Mouse (Mus musculus) hindbrain, embryonic 14.5 days (tissue): ENCODE measurements around the gene Rps19bp1. TPM values are rescaled to one million over a fixed set of nuclear protein-coding genes. Genes with fewer than 3 reads are reported as not detected.

Source experiments
- ATAC-seq: fragments of 200-750 bp; cut with Nextera tagmentation; 2 replicates; pipeline ENCODE4 v1.8.0; 2017; ENCODE audit warnings: moderate number of reproducible peaks, mild to moderate bottlenecking, moderate TSS enrichment, moderate library complexity; ENCODE audit not compliant: low FRiP score
- DNase-seq: peaks from one replicate; pipeline ENCODE4 v3.0.0-alpha.2; 2015; ENCODE audit warnings: low spot score
- H3K27ac ChIP-seq: fragments of 300-500 bp; sonication (generic); 2 replicates; pipeline ENCODE4 v1.5.1; 2014; ENCODE audit warnings: mild to moderate bottlenecking, moderate library complexity
- H3K27me3 ChIP-seq: fragments of 300-500 bp; sonication (generic); 2 replicates; pipeline ENCODE4 v1.6.1; 2014; ENCODE audit warnings: mild to moderate bottlenecking, low read length, mixed read lengths; ENCODE audit not compliant: control insufficient read depth, insufficient read depth
- H3K36me3 ChIP-seq: fragments of 300-500 bp; sonication (generic); replicated peaks from 2 replicates; pipeline ENCODE4 v1.6.1; 2014; ENCODE audit not compliant: control insufficient read depth, insufficient read depth
- H3K4me1 ChIP-seq: fragments of 300-500 bp; sonication (generic); replicated peaks from 2 replicates; pipeline ENCODE4 v1.6.1; 2014; ENCODE audit warnings: antibody characterized with exemption, low read length, mixed read lengths; ENCODE audit not compliant: control insufficient read depth, insufficient read depth
- H3K4me2 ChIP-seq: fragments of 300-500 bp; sonication (generic); replicated peaks from 2 replicates; pipeline ENCODE4 v1.6.1; 2014; ENCODE audit warnings: mild to moderate bottlenecking, moderate library complexity
- H3K4me3 ChIP-seq: fragments of 300-500 bp; sonication (generic); replicated peaks from 2 replicates; pipeline ENCODE4 v1.5.1; 2014; ENCODE audit warnings: mild to moderate bottlenecking, low read length
- H3K9ac ChIP-seq: fragments of 300-500 bp; sonication (generic); 2 replicates; pipeline ENCODE4 v1.6.1; 2014
- H3K9me3 ChIP-seq: fragments of 300-500 bp; sonication (generic); 2 replicates; pipeline ENCODE4 v1.6.1; 2016; ENCODE audit warnings: low read length; ENCODE audit not compliant: control insufficient read depth
- WGBS: fragments of 180-500 bp; shearing (Covaris S2); extraction: QIAGEN DNeasy Blood & Tissue Kit; methylation state at CpG from one replicate; pipeline ENCODE4 v1.1.7; 2014; 5-methylcytosine and 5-hydroxymethylcytosine counted together
- polyA plus RNA-seq: library from polyadenylated mRNA; unstranded; fragments of >200 nt; fragmentation: Nextera tagmentation; extraction: Ambion mirVana; gene quantifications from 2 replicates; pipeline ENCODE4 v1.2.1, GENCODE M21; 2014

Gene Rps19bp1
- polyA plus RNA-seq, 1 experiment from 2014 or later = 83.7 TPM

DNA sequence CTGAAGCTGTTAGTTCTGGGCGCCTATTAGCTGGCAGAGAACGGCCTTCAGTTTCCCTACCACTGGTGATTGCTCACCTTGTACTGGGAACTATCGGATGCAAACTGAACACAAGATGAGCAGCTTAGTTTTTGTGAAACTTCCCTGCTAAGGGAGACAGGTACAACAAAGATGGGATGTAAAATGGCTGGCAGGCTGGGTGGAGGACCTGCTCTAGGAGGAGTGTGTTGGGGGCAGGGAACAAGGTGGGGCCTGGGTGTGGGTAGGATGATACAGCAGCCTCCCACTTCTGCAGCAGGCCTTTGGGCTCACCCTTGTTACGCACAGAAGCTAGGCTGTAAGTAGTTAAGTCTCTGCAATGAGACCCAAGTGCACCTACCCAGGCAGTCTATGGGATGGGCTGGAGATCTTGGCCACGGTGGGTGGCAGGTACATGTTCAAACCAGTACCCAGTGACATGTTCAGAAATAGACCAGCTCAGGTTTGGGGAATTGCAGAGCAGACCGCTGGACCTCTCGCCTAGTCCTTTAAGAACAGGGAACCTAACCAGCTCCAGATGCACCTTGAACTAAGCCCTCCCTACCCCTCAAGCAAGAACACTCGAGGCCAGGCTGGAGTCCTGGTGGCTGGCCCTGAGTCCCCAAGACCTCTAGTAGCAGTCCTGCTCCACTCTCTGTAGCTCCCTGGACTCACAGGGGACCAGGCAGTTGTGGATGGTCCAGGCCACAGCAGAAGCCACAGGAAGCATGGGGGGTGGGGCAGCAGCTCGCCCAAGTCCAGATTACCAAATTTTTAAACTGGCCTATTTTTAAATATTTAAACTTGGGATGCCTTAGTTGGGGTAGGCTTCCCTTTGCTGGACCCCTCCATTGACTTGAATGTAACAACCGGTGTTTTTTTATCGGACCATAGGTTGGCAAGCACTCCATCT is 5.6 kb downstream of the Rps19bp1 start:
- 76% methylated on average over 11 of the region's 11 CpGs for WGBS
- no peak overlapping the region for H3K27ac ChIP-seq
- DNase-seq (no peak), ATAC-seq (no peak)
- H3K36me3 ChIP-seq = peaks cover 41% of the 10 kb centered on the region
- H3K4me2 ChIP-seq = no peak overlapping the region
- H3K27me3 ChIP-seq = no peaks in the 10 kb centered on the region
- no peak overlapping the region for H3K4me3 ChIP-seq
- H3K9ac ChIP-seq = 0 out of 2 replicates have a peak overlapping the region, but pooled peaks have one; percentile 25
- peaks cover 34% of the 10 kb centered on the region for H3K4me1 ChIP-seq
- no peaks in the 10 kb centered on the region for H3K9me3 ChIP-seq

DNA sequence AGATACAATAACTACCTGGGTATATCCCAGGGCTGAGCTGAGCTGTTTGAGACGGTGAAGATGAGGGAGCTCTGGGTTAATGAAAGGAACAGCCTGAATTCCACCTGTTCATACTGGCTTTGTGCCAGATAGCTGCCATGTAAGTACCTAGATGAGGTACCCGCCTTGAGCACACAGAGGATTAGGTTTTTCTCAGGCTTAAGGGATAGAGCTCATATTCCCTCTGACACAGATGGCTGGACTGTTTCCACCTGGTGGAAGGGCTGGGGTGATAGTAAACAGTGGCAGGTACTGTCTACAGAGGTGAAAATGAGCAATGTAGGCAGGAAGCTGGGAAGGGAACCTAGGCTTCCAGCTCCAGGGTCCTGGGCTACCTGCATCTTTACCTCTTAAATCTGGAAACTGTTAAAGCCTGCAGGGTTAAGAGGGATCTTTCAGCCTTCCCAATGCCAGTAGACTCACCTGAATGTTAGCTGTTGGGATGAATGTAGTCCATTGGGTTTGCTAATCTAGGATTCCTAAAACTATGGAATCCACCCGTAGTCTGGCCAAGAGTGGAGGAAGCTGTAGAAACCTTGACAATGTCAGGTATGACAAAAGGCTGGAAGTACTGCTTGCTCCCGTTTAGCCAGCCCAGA is 6.4 kb downstream of the Rps19bp1 start:
- WGBS = 33% methylated on average over 4 of the region's 4 CpGs
- ATAC-seq = no peak
- Histone ChIP-seq H3K27ac (no peak overlapping the region), H3K9me3 (no peaks in the 10 kb centered on the region), H3K9ac (no peak overlapping the region; the same call in 1 of the 2 replicates), H3K4me1 (peaks cover 27% of the 10 kb centered on the region), H3K27me3 (no peaks in the 10 kb centered on the region), H3K4me2 (peak overlapping the region; percentile 94), H3K36me3 (peaks cover 47% of the 10 kb centered on the region), H3K4me3 (peak overlapping the region; percentile 97)
- DNase-seq = no peak

- Histone ChIP-seq H3K27ac (peak overlapping the region; percentile 99; the same call in 1 of the 2 replicates), H3K4me3 (peak overlapping the region; percentile 97), H3K4me1 (peaks cover 27% of the 10 kb centered on the region), H3K9me3 (no peaks in the 10 kb centered on the region), H3K9ac (peak overlapping the region; percentile 100), H3K36me3 (peaks cover 53% of the 10 kb centered on the region), H3K27me3 (no peaks in the 10 kb centered on the region), H3K4me2 (peak overlapping the region; percentile 94)
- DNase-seq (no peak), ATAC-seq (no peak)
- WGBS = 64% methylated on average over 12 of the region's 12 CpGs
Measured at GRCm38 (mm10) chr15:80256656-80257601, 7.2 kb downstream of the Rps19bp1 start.

DNA sequence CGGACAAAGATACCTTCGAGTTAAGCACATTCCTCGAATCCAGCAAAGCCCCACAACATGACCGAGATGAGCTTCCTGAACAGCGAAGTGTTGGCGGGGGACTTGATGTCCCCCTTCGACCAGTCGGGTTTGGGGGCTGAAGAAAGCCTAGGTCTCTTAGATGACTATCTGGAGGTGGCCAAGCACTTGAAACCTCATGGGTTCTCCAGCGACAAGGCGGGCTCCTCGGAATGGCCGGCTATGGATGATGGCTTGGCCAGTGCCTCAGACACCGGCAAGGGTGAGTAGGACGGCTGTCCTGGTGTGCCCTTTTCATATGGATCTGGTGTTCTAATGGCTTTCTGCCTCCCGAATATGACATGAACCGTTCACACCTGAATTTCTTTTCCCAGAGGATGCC is 7.9 kb downstream of the Rps19bp1 start:
- peak overlapping the region; percentile 94 for H3K4me2 ChIP-seq
- DNase-seq (no peak), ATAC-seq (no peak)
- H3K4me1 ChIP-seq = peaks cover 27% of the 10 kb centered on the region
- peak overlapping the region; percentile 99 for H3K27ac ChIP-seq
- 14% methylated on average over 16 of the region's 16 CpGs for WGBS
- peak overlapping the region; percentile 97 for H3K4me3 ChIP-seq
- H3K36me3 ChIP-seq = peaks cover 60% of the 10 kb centered on the region
- H3K9ac ChIP-seq = peak overlapping the region; percentile 100
- H3K9me3 ChIP-seq = no peaks in the 10 kb centered on the region
- H3K27me3 ChIP-seq = no peaks in the 10 kb centered on the region

DNA sequence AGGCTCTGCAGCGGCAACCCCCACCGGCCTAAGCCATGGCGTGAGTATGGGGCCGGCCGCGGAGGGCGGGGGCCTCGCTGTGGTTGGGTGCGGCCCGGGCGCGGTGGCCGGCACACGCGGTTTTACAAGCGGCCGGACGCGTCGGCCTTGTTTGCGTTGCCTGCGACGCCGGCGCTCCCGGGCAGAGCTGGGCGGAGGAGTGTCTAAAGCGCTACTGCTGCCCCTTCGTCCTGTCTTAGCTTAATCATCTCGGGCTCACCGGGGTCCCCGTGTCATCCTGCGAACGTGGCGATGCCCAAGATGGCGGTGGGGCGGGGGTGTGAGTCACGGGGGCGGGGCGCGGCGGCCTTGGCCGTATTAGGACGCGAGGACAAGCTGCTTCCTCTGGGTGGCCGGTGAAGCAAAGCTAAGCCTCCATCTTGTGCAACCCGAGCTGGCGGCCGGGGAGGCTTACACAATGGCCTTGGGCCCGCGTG is 8.4 kb downstream of the Rps19bp1 start:
- ATAC-seq (peak; percentile 7), DNase-seq (peak; percentile 72)
- H3K9me3 ChIP-seq = no peaks in the 10 kb centered on the region
- peak overlapping the region; percentile 94 for H3K4me2 ChIP-seq
- peaks cover 27% of the 10 kb centered on the region for H3K4me1 ChIP-seq
- peak overlapping the region; percentile 100 for H3K9ac ChIP-seq
- peak overlapping the region; percentile 99 for H3K27ac ChIP-seq
- under 1% methylated on average over 50 of the region's 51 CpGs for WGBS
- H3K36me3 ChIP-seq = peaks cover 65% of the 10 kb centered on the region
- no peaks in the 10 kb centered on the region for H3K27me3 ChIP-seq
- H3K4me3 ChIP-seq = peak overlapping the region; percentile 97

DNA sequence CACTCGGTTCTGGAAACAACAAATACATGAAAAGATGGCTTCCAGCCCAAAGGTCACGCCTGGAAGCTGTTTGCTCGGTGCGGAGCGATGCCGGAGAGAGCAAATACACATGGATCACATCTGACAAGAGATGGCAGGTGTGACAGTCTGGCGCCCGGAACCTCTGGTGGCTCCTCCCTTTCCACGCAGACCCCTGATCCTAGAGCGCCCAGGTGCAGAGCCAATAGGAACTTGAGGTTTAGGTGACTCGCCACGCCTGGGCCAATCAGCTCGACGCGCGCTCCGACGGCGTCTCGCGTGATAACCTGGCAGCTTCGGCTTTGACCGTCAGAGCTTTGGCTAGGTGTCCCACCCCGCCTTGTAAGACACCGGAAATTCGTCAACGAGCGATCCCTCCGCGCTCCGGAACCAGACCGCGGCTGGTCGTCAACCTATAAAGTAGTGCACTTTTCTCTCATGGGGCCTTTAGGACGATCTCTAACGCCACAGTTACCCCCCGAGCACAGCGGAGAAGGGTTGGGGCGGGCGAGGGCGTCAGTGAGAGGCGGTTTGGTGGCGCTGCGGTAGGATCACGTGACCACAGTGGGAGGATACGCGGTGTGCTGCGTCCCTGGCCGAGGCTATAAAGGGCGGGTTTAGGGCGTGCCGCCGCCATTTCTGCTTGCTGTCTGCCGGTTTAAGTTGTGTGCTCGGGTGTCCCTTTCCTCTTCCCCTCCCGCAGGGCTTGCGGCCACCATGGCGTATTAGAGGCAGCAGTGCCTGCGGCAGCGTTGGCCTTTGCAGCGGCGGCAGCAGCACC is 9.1 kb downstream of the Rps19bp1 start, which contains the start of gene Atf4:
Gene Atf4, plus strand, starts transcription at position 338 of the 799 bp plus-strand sequence.
- 1% methylated on average over 56 of the region's 62 CpGs for WGBS
- Histone ChIP-seq H3K9me3 (no peaks in the 10 kb centered on the region), H3K4me1 (peaks cover 27% of the 10 kb centered on the region), H3K4me2 (peak within 1 kb of the TSS; percentile 94), H3K27me3 (no peaks in the 10 kb centered on the region), H3K9ac (peak within 1 kb of the TSS; percentile 100), H3K36me3 (peaks cover 66% of the 10 kb centered on the region), H3K27ac (peak within 1 kb of the TSS; percentile 99), H3K4me3 (peak within 1 kb of the TSS; percentile 97)
- DNase-seq (peak; percentile 99), ATAC-seq (peak; percentile 96)

DNA sequence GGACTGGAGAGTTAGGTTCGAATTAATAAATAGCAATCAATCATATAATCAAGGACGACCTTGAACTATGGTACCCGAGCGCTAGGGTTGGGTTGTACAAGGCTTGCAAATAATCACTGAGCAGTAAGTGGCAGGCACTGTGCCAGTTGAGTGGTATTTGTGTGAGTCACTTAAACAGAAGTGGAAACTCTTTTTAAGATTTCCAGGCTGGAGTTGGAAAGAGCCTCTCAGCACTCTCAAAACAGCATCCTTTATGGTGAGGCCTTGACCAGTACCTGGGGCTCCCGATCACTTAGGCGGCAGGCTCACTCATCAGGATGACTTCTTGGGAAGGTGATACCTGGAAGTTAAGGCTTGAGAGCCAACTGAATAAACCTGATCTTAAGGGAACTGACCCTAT is 9.9 kb downstream of the Rps19bp1 start:
- ATAC-seq = no peak
- Histone ChIP-seq H3K9ac (peak overlapping the region; percentile 78), H3K4me3 (peak overlapping the region; percentile 97), H3K27ac (peak overlapping the region; percentile 99), H3K27me3 (no peaks in the 10 kb centered on the region), H3K36me3 (peaks cover 68% of the 10 kb centered on the region), H3K4me2 (peak overlapping the region; percentile 94), H3K4me1 (peaks cover 27% of the 10 kb centered on the region), H3K9me3 (no peaks in the 10 kb centered on the region)
- 64% methylated on average over 6 of the region's 6 CpGs for WGBS
- DNase-seq = no peak

DNA sequence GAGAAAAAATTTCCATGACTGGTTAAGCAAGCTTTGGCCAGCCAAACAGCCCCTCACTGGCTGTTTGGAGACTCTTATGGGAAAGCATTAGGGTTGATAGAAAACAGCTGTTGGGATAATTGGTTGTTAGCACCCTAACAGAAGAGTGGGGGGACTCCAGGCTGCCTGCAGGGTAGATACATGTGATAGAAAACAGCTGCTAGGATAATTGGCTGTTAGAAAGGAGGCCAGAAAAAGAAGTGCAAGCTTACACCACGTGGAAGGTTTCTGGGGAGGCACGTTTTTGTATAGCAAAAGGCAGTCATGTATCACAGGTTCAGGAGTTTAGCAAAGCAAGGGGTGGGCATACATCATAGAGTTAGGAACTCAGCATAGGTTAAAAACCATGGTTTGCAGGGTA is 10.6 kb downstream of the Rps19bp1 start:
- Histone ChIP-seq H3K9ac (no peak overlapping the region), H3K27ac (peak overlapping the region; percentile 99; the same call in 1 of the 2 replicates), H3K9me3 (no peaks in the 10 kb centered on the region), H3K4me1 (peaks cover 27% of the 10 kb centered on the region), H3K4me3 (no peak overlapping the region), H3K4me2 (no peak overlapping the region), H3K36me3 (peaks cover 71% of the 10 kb centered on the region), H3K27me3 (no peaks in the 10 kb centered on the region)
- ATAC-seq (no peak), DNase-seq (no peak)
- 45% methylated on average over 2 of the region's 2 CpGs for WGBS
